Comparison of ENCODE assay signal across 12 mouse cellular contexts in genomic region chr10:75429522-75430146, GRCm38 (mm10). TPM values are rescaled to one million over a fixed set of nuclear protein-coding genes. Genes with fewer than 3 reads are reported as not detected.
DNase-seq lines count a peak whose midpoint lies in the region; ATAC-seq lines count a peak whose summit lies in the region.
"Had no signal": no experiment of that assay in that cellular context is flagged by ENCODE, and none has a peak within 500 bp of the region (broad histone marks: within the 10 kb centered on the region; RNA-seq: fewer than 3 reads in every experiment).

No protein-coding gene starts in this region.

- peak; percentile 97 for ATAC-seq in common myeloid progenitor, adult 5-6 weeks (replicated peaks; ENCODE audit: low read depth, poor library complexity, severe bottlenecking)
- 0 out of 2 replicates have a peak, but pooled peaks have one; percentile 20 for ATAC-seq in liver, embryonic 11.5 days (replicated peaks; ENCODE audit: low FRiP score)
- ATAC-seq in stomach, embryonic 15.5 days (ENCODE audit: insufficient read depth, low FRiP score, low read depth), result 0 out of 2 replicates have a peak, but pooled peaks have one; percentile 9
- no peak for ATAC-seq in forebrain, embryonic 13.5 days
- ATAC-seq: midbrain, embryonic 16.5 days had no signal

- H3K4me3 ChIP-seq in liver, embryonic 11.5 days (ENCODE audit: low read depth, low read length), result no peak overlapping the region
- no peak overlapping the region for H3K4me3 ChIP-seq in stomach, embryonic 15.5 days (replicated peaks)
- no peak overlapping the region for H3K4me3 ChIP-seq in forebrain, embryonic 13.5 days
- H3K4me3 ChIP-seq: hindbrain, embryonic 10.5 days had no signal

- H3K27ac ChIP-seq in liver, embryonic 11.5 days (ENCODE audit: low read depth, low read length), result peak overlapping the region; percentile 27; the same call in 1 of the 2 replicates
- H3K27ac ChIP-seq in stomach, embryonic 15.5 days, result peak overlapping the region; percentile 61; the same call in 1 of the 2 replicates
- H3K27ac ChIP-seq in forebrain, embryonic 13.5 days, result no peak overlapping the region
- H3K27ac ChIP-seq: hindbrain, embryonic 10.5 days had no signal

- no peak overlapping the region for H3K9ac ChIP-seq in liver, embryonic 11.5 days (ENCODE audit: low read depth, low read length)
- no peak overlapping the region for H3K9ac ChIP-seq in stomach, embryonic 15.5 days
- H3K9ac ChIP-seq in forebrain, embryonic 13.5 days, result no peak overlapping the region

- no peaks in the 10 kb centered on the region for H3K4me1 ChIP-seq in liver, embryonic 11.5 days (replicated peaks; ENCODE audit: control insufficient read depth, insufficient read depth, low read length)
- no peaks in the 10 kb centered on the region for H3K4me1 ChIP-seq in stomach, embryonic 15.5 days
- H3K4me1 ChIP-seq in forebrain, embryonic 13.5 days, result no peaks in the 10 kb centered on the region

- H3K4me2 ChIP-seq in liver, embryonic 11.5 days, result peak overlapping the region; percentile 18; the same call in 1 of the 2 replicates
- H3K4me2 ChIP-seq in stomach, embryonic 15.5 days, result peak overlapping the region; percentile 43
- H3K4me2 ChIP-seq in forebrain, embryonic 13.5 days, result no peak overlapping the region

- 67% methylated on average over 7 of the region's 7 CpGs for WGBS in liver, embryonic 11.5 days
- 68% methylated on average over 7 of the region's 7 CpGs for WGBS in stomach, embryonic 15.5 days
- 88% methylated on average over 7 of the region's 7 CpGs for WGBS in forebrain, embryonic 13.5 days

- no peaks in the 10 kb centered on the region for H3K27me3 ChIP-seq in liver, embryonic 11.5 days (replicated peaks; ENCODE audit: control insufficient read depth, insufficient read depth, low read length)
- no peaks in the 10 kb centered on the region for H3K27me3 ChIP-seq in stomach, embryonic 15.5 days (replicated peaks)
- H3K27me3 ChIP-seq in forebrain, embryonic 13.5 days, result no peaks in the 10 kb centered on the region

- no peaks in the 10 kb centered on the region for H3K36me3 ChIP-seq in liver, embryonic 11.5 days (ENCODE audit: control insufficient read depth, insufficient read depth, low read length)
- no peaks in the 10 kb centered on the region for H3K36me3 ChIP-seq in stomach, embryonic 15.5 days
- no peaks in the 10 kb centered on the region for H3K36me3 ChIP-seq in forebrain, embryonic 13.5 days (ENCODE audit: poor library complexity, severe bottlenecking)
- H3K36me3 ChIP-seq: hindbrain, embryonic 10.5 days had no signal

- H3K9me3 ChIP-seq in liver, embryonic 11.5 days (ENCODE audit: control insufficient read depth, low read length), result no peaks in the 10 kb centered on the region
- no peaks in the 10 kb centered on the region for H3K9me3 ChIP-seq in stomach, embryonic 15.5 days
- 0 out of 2 replicates have a peak, but pooled peaks cover 7% of the 10 kb centered on the region for H3K9me3 ChIP-seq in forebrain, embryonic 13.5 days (replicated peaks)

- DNase-seq in layer of hippocampus, adult 11-12 months (ENCODE audit: low spot score), result peak; percentile 49
- no peak for DNase-seq in layer of hippocampus, adult 9-10 months (ENCODE audit: low spot score)
- DNase-seq in liver, embryonic 11.5 days (ENCODE audit: low spot score), result no peak
- DNase-seq in adrenal gland, adult 8-10 months, result no peak
- DNase-seq: gastrocnemius, postnatal 10 days; lung, postnatal 10 days; thymus, adult 2 months had no signal

RNA-seq across cellular contexts. Expression of gene Upb1, which starts 28.7 kb away (rescaled TPM):
- total RNA-seq in common myeloid progenitor, adult 5-6 weeks (2017), result 0.27 TPM in 1 of 2 replicates, not detected in the other
- 5.5 and 5.7 TPM in 2 replicates for polyA plus RNA-seq in liver, embryonic 11.5 days (2014; fragmentation: Nextera tagmentation; extraction: Ambion mirVana)
- polyA plus RNA-seq in stomach, embryonic 15.5 days (2015; fragmentation: Nextera tagmentation; extraction: Ambion mirVana), result 4.3 TPM in 2 replicates
- polyA plus RNA-seq in forebrain, embryonic 13.5 days (2015; fragmentation: Nextera tagmentation; extraction: Ambion mirVana), result not detected in 2 replicates
- total RNA-seq in adrenal gland, adult 8-10 months (2022), result 1 to 10 TPM in 3 of 4 experiments, under 1 TPM in 1; 0.65 to 1.9 (median 1.4) TPM
- polyA plus RNA-seq: hindbrain, embryonic 10.5 days had no signal
